Mouse (Mus musculus) retina, postnatal 7 days (tissue): ENCODE results near the gene Mucl1.
"Not testable (repeated sequence)": the region's sequence is repeated elsewhere in the genome, so short reads cannot be mapped to it uniquely, and the experiment has no call there.

ENCODE experiments used
- DNase-seq: peaks from one replicate; pipeline ENCODE4 v3.0.0-alpha.2; 2012; ENCODE audit warnings: low read depth, low spot score

Mucl1 gene

DNA sequence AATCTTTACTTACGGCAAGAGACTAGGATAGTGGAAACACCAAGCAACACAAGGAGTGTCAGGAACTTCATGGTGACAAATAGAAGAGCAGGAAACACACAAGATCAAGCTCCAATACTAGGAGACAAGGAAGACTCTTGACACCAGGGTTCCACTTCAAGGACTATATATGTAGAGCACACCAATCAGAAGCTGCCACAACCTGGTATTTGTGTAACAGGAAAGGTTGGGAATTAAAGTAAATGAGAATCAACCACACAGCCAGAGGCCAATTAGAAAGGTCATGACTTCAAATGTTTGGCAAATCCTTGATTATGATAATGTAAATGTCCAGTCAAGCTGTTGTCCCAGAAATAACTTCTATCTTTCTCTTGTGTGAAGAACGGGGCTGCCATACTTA, at the start of gene Mucl1:
Gene Mucl1, minus strand, starts transcription at position 101 of the 400 bp plus-strand sequence.
- no peak for DNase-seq

DNA sequence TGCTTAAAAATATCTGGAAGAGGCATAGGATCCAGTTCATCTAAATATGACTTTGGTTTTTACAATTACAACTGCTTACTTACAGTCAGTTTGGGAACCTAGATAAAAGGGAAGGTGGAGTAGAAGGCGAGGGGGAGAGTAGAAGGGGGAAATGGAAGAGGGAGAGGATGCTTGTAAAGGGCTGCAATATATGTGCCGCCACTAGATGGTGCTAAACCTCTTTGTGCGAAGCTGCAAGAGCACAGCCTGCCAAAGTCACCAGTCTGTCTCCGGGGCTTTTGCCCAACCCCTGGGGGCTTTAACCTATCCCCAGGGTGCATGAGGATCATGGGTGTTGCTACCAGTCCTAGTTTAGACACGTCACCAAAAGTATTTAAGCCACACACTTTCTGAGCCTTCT, 11.6 kb upstream of the Mucl1 start:
- DNase-seq = peak; percentile 35

DNA sequence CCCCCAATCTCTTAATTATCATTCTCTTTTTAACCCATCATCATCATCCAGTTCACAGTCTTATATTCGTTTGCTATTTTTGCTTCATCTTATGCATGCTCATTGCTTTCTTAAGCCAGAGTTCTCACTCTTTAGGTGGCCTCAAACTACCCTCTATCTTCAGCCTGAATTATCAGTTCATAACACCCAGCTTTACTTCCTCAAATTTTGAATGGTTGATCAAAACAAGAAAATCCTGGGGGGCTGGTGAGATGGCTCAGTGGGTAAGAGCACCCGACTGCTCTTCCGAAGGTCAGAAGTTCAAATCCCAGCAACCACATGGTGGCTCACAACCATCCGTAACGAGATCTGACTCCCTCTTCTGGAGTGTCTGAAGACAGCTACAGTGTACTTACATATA, 38.4 kb downstream of the Mucl1 start:
- not testable (repeated sequence) for DNase-seq
